Mouse (Mus musculus) spleen, postnatal 0 days (tissue): ENCODE measurements around the gene Olfr364-ps1. TPM values are rescaled to one million over a fixed set of nuclear protein-coding genes. Genes with fewer than 3 reads are reported as not detected.

Experiments used
- polyA plus RNA-seq: library from polyadenylated mRNA; unstranded; fragments of >200 nt; fragmentation: Nextera tagmentation; extraction: Ambion mirVana; gene quantifications from 2 replicates; pipeline ENCODE4 v1.2.1, GENCODE M21; 2015

The Olfr364-ps1 gene
- polyA plus RNA-seq = not detected in 2 replicates

GRCm38 (mm10) chr2:37139022-37139421 is at the start of gene Olfr364-ps1:
Olfr364-ps1 (plus strand) TSS chr2:37139322.

DNA sequence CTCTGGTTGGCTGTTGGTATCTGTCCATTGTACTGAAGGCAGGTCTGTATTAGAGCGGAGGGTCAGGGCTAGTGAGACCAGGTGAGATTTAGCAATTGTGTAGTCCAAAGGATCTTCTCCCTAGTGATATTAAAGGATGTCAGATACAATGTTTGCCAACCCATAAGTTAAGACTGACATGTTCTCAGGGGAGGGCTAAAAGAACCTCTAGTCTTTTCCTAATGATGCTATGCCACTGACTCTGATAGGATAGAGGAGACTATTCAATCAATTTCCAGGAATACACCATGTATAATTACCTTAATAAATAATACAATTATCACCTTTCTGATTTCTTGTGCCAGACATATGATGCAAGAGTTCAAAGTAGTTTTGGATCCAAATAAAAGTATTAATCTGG is 21.3 kb upstream of the Olfr364-ps1 start, which contains the start of gene Olfr362:
Olfr362 (minus strand) TSS at position 101 of the 400 bp plus-strand sequence.

DNA sequence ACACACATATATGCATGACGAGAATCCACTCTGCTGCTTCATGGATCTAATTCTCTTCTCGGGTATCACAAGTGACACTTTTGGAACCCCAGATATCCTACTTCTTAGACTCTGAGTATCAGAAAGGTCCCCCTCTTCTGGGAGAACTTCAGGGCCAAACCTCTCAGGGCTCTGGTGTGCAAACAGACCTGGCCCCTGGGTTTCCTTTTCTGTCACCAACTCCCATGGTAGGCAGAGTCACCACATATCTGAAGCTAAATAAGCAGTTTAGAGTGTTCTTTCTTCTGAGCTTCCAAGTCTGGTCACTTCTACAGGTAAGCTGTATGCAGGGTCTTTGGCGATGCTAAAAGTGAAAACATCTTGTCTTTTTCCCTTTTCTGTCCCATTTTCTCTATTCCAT is 48.8 kb downstream of the Olfr364-ps1 start, which contains the start of gene Olfr365:
Olfr365 (plus strand) TSS at position 301 of the 400 bp plus-strand sequence.

Other genes with a start within 250 kb of the Olfr364-ps1 start
- gene Olfr353, start 246.4 kb upstream of the Olfr364-ps1 start, polyA plus RNA-seq = not detected in 2 replicates
- gene Olfr354, start 233.6 kb upstream of the Olfr364-ps1 start, polyA plus RNA-seq = not detected in 2 replicates
- not detected in 2 replicates for gene Olfr355, start 210.4 kb upstream of the Olfr364-ps1 start, polyA plus RNA-seq
- gene Olfr356, start 202.2 kb upstream of the Olfr364-ps1 start, polyA plus RNA-seq = not detected in 2 replicates
- not detected in 2 replicates for gene Olfr357, start 145.5 kb upstream of the Olfr364-ps1 start, polyA plus RNA-seq
- not detected in 2 replicates for gene Olfr358, start 130.0 kb upstream of the Olfr364-ps1 start, polyA plus RNA-seq
- gene Olfr360, start 73.6 kb upstream of the Olfr364-ps1 start, polyA plus RNA-seq = not detected in 2 replicates
- not detected in 2 replicates for gene Olfr361, start 50.0 kb upstream of the Olfr364-ps1 start, polyA plus RNA-seq
- gene Olfr362, start 21.4 kb upstream of the Olfr364-ps1 start, polyA plus RNA-seq = not detected in 2 replicates
- gene Olfr365, start 48.9 kb downstream of the Olfr364-ps1 start, polyA plus RNA-seq = not detected in 2 replicates
- not detected in 2 replicates for gene Olfr366, start 72.3 kb downstream of the Olfr364-ps1 start, polyA plus RNA-seq
- not detected in 2 replicates for gene Olfr368, start 187.2 kb downstream of the Olfr364-ps1 start, polyA plus RNA-seq
- 16.5 and 20.2 TPM in 2 replicates for gene Pdcl, start 220.0 kb downstream of the Olfr364-ps1 start, polyA plus RNA-seq